In the genomic region with DNA sequence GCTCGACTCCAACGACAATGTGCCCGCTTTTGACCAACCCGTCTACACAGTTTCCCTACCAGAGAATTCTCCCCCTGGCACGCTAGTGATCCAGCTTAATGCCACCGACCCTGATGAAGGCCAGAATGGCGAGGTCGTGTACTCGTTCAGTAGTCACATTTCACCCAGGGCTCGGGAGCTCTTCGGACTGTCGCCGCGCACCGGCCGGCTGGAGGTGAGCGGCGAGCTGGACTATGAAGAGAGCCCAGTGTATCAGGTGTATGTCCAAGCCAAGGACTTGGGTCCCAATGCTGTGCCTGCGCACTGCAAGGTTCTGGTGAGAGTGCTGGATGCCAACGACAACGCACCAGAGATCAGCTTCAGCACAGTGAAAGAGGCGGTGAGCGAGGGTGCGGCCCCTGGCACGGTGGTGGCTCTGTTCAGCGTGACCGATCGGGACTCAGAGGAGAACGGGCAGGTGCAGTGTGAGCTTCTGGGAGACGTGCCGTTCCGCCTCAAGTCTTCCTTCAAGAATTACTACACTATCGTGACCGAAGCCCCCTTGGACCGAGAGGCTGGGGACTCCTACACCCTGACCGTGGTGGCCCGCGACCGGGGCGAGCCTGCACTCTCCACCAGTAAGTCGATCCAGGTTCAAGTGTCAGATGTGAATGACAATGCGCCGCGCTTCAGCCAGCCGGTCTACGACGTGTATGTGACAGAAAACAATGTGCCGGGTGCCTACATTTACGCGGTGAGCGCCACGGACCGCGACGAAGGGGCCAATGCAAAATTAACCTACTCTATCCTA, we compare ENCODE assay signal across 7 mouse cellular contexts. TPM values are rescaled to one million over a fixed set of nuclear protein-coding genes. Genes with fewer than 3 reads are reported as not detected.
DNase-seq lines count a peak whose midpoint lies in the region; ATAC-seq and TF ChIP-seq lines count a peak whose summit lies in the region.

No protein-coding gene starts in this region.

- peak overlapping the region; percentile 98 for H3K4me2 ChIP-seq in lung, embryonic 14.5 days
- H3K4me2 ChIP-seq in forebrain, embryonic 13.5 days = peak overlapping the region; percentile 94

- H3K27ac ChIP-seq in lung, embryonic 14.5 days (ENCODE audit: low read depth) = no peak overlapping the region
- peak overlapping the region; percentile 25 for H3K27ac ChIP-seq in forebrain, embryonic 13.5 days

- H3K4me1 ChIP-seq in lung, embryonic 14.5 days (ENCODE audit: insufficient read depth) = no peaks in the 10 kb centered on the region
- peaks cover 25% of the 10 kb centered on the region for H3K4me1 ChIP-seq in forebrain, embryonic 13.5 days

- WGBS in lung, embryonic 14.5 days = under 1% methylated on average over 55 of the region's 55 CpGs
- 1% methylated on average over 55 of the region's 55 CpGs for WGBS in forebrain, embryonic 13.5 days

- DNase-seq in lung, embryonic 14.5 days = peak; percentile 33
- DNase-seq in lung, adult 18-20 months = no peak
- DNase-seq in cerebellum, postnatal 36 days = peak; percentile 28 to 35
- DNase-seq in layer of hippocampus, postnatal 25 days (ENCODE audit: extremely low spot score in 1 of 2, low spot score in 1 of 2) = peak; percentile 23 to 33
- DNase-seq in neural tube, embryonic 10.5 days (ENCODE audit: extremely low spot score, low spot score) = peak; percentile 65
- DNase-seq in yolk sac, embryonic 10.5 days (ENCODE audit: low spot score) = no peak

- no peak for ATAC-seq in lung, embryonic 14.5 days (ENCODE audit: insufficient read depth)
- no peak for ATAC-seq in forebrain, embryonic 13.5 days

- H3K9ac ChIP-seq in lung, embryonic 14.5 days = no peak overlapping the region
- H3K9ac ChIP-seq in forebrain, embryonic 13.5 days = peak overlapping the region; percentile 73

- no peaks in the 10 kb centered on the region for H3K36me3 ChIP-seq in lung, embryonic 14.5 days (ENCODE audit: insufficient read depth)
- H3K36me3 ChIP-seq in forebrain, embryonic 13.5 days (ENCODE audit: poor library complexity, severe bottlenecking) = no peaks in the 10 kb centered on the region

- peak overlapping the region; percentile 57 for H3K4me3 ChIP-seq in lung, embryonic 14.5 days (ENCODE audit: low read depth, low read length)
- H3K4me3 ChIP-seq in forebrain, embryonic 13.5 days = peak overlapping the region; percentile 59

- TF ChIP-seq CTCF in lung, embryonic 14.5 days (IDR thresholded peaks at IDR 0.05; ENCODE audit: low read depth) = no peak

- H3K27me3 ChIP-seq in lung, embryonic 14.5 days (ENCODE audit: insufficient read depth, low read length) = peaks cover 34% of the 10 kb centered on the region
- H3K27me3 ChIP-seq in forebrain, embryonic 13.5 days = no peaks in the 10 kb centered on the region

- no peaks in the 10 kb centered on the region for H3K9me3 ChIP-seq in lung, embryonic 14.5 days (ENCODE audit: low read depth, low read length)
- H3K9me3 ChIP-seq in forebrain, embryonic 13.5 days (replicated peaks) = no peaks in the 10 kb centered on the region

RNA-seq across cellular contexts. Expression of gene Pcdh10, which starts 2.0 kb away (rescaled TPM):
- polyA plus RNA-seq in lung, embryonic 14.5 days (2014; fragmentation: Nextera tagmentation; extraction: Ambion mirVana) = 0.31 and 0.37 TPM in 2 replicates
- polyA plus RNA-seq in forebrain, embryonic 13.5 days (2015; fragmentation: Nextera tagmentation; extraction: Ambion mirVana) = 9.6 and 9.7 TPM in 2 replicates
- 10 to 100 TPM; 88.0 to 93.3 TPM for total RNA-seq in layer of hippocampus, postnatal 25 days (2021)

Comparison
In these comparisons a context has a peak if more than half of its experiments do, and no peak if none do; other contexts are left out.
1. DNase-seq: peak in lung, embryonic 14.5 days (single experiment), cerebellum, postnatal 36 days (2 of 2), layer of hippocampus, postnatal 25 days (2 of 2) and neural tube, embryonic 10.5 days (single experiment); none in lung, adult 18-20 months (0 of 2) and yolk sac, embryonic 10.5 days (single experiment).